In genomic region chr16:34967120-34967800, GRCm38 (mm10) we compare ENCODE assay signal across 8 mouse cellular contexts. TPM values are rescaled to one million over a fixed set of nuclear protein-coding genes. Genes with fewer than 3 reads are reported as not detected.
A peak's percentile ranks its signal among the peaks of the same experiment; 100 is the strongest.
DNase-seq lines count a peak whose midpoint lies in the region; ATAC-seq and TF ChIP-seq lines count a peak whose summit lies in the region.

No protein-coding gene starts in this region.

- ATAC-seq in Patski = peak; percentile 58
- ATAC-seq in lung, embryonic 14.5 days (ENCODE audit: insufficient read depth) = peak; percentile 88

- H3K27me3 ChIP-seq in Patski = no peaks in the 10 kb centered on the region
- peaks cover 5% of the 10 kb centered on the region; the same call in 1 of the 2 replicates for H3K27me3 ChIP-seq in hindbrain, embryonic 10.5 days (ENCODE audit: insufficient read depth, poor library complexity, severe bottlenecking)
- H3K27me3 ChIP-seq in lung, embryonic 14.5 days (ENCODE audit: insufficient read depth, low read length) = no peaks in the 10 kb centered on the region

- POLR2A ChIA-PET in Patski (lab: Charles Lee) = no interaction called here

- peak overlapping the region; percentile 43; the same call in 1 of the 2 replicates for H3K27ac ChIP-seq in hindbrain, embryonic 10.5 days
- peak overlapping the region; percentile 81 for H3K27ac ChIP-seq in lung, embryonic 14.5 days (ENCODE audit: low read depth)

- no peak for DNase-seq in Patski (ENCODE audit: low read depth, low spot score)
- peak; percentile 35 for DNase-seq in cerebellum, adult 9-11 months
- DNase-seq in frontal cortex, postnatal 10 days (ENCODE audit: low spot score in 2 of 2) = peak; percentile 62 to 79
- DNase-seq in hindbrain, embryonic 10.5 days (ENCODE audit: low spot score) = peak; percentile 72
- peak; percentile 69 for DNase-seq in layer of hippocampus, adult 9-10 months (ENCODE audit: low spot score)
- DNase-seq in lung, embryonic 14.5 days = peak; percentile 96
- peak; percentile 67 for DNase-seq in retina, postnatal 7 days (ENCODE audit: low read depth, low spot score)
- DNase-seq in spleen, postnatal 36 days (ENCODE audit: low spot score in 2 of 2) = no peak

- CTCF ChIA-PET in Patski (lab: Charles Lee) = interaction anchor here (0.8 to 2.9 kb wide), 11 partner anchors 9 to 300 kb away, joined by 3 to 19 read pairs (median 6); no protein-coding TSS in a partner anchor

- H3K9me3 ChIP-seq in hindbrain, embryonic 10.5 days = no peaks in the 10 kb centered on the region
- H3K9me3 ChIP-seq in lung, embryonic 14.5 days (ENCODE audit: low read depth, low read length) = no peaks in the 10 kb centered on the region

- no peak overlapping the region for H3K4me2 ChIP-seq in lung, embryonic 14.5 days

- H3K4me3 ChIP-seq in hindbrain, embryonic 10.5 days = no peak overlapping the region
- no peak overlapping the region for H3K4me3 ChIP-seq in lung, embryonic 14.5 days (ENCODE audit: low read depth, low read length)

- peaks cover 20% of the 10 kb centered on the region for H3K4me1 ChIP-seq in hindbrain, embryonic 10.5 days (replicated peaks)
- peaks cover 22% of the 10 kb centered on the region; the same call in 1 of the 2 replicates for H3K4me1 ChIP-seq in lung, embryonic 14.5 days (ENCODE audit: insufficient read depth)

- in situ Hi-C loops in Patski (cut with MboI; ENCODE audit: low pct_unique_long_range_greater_than_20kb) = loop anchor here (5.0 kb wide), 2 partner anchors 60 to 300 kb away; no protein-coding TSS in a partner anchor

- TF ChIP-seq CTCF in Patski (IDR thresholded peaks at IDR 0.05) = peak; percentile 92
- TF ChIP-seq CTCF in lung, embryonic 14.5 days (IDR thresholded peaks at IDR 0.05; ENCODE audit: low read depth) = peak; percentile 94

- WGBS in hindbrain, embryonic 10.5 days = 60% methylated on average over 10 of the region's 10 CpGs
- WGBS in lung, embryonic 14.5 days = 26% methylated on average over 10 of the region's 10 CpGs

- no peak overlapping the region for H3K9ac ChIP-seq in lung, embryonic 14.5 days

- H3K36me3 ChIP-seq in hindbrain, embryonic 10.5 days = no peaks in the 10 kb centered on the region
- H3K36me3 ChIP-seq in lung, embryonic 14.5 days (ENCODE audit: insufficient read depth) = peaks cover 55% of the 10 kb centered on the region

RNA-seq across cellular contexts. Expression of gene Hacd2, which starts 55.0 kb away (rescaled TPM):
- polyA plus RNA-seq in Patski (2021) = 76.2 TPM
- polyA plus RNA-seq in hindbrain, embryonic 10.5 days (2016; fragmentation: Nextera tagmentation; extraction: Ambion mirVana) = 72.5 and 74.9 TPM in 2 replicates
- polyA plus RNA-seq in lung, embryonic 14.5 days (2014; fragmentation: Nextera tagmentation; extraction: Ambion mirVana) = 49.7 and 50.8 TPM in 2 replicates

Comparison
In these comparisons a context has a peak if more than half of its experiments do, and no peak if none do; other contexts are left out.
1. DNase-seq: peak in cerebellum, adult 9-11 months (single experiment), frontal cortex, postnatal 10 days (2 of 2), hindbrain, embryonic 10.5 days (single experiment), layer of hippocampus, adult 9-10 months (single experiment), lung, embryonic 14.5 days (single experiment) and retina, postnatal 7 days (single experiment); none in Patski (single experiment) and spleen, postnatal 36 days (0 of 2).